Mouse (Mus musculus): ENCODE measurements around the gene Vmn2r83.

DNA sequence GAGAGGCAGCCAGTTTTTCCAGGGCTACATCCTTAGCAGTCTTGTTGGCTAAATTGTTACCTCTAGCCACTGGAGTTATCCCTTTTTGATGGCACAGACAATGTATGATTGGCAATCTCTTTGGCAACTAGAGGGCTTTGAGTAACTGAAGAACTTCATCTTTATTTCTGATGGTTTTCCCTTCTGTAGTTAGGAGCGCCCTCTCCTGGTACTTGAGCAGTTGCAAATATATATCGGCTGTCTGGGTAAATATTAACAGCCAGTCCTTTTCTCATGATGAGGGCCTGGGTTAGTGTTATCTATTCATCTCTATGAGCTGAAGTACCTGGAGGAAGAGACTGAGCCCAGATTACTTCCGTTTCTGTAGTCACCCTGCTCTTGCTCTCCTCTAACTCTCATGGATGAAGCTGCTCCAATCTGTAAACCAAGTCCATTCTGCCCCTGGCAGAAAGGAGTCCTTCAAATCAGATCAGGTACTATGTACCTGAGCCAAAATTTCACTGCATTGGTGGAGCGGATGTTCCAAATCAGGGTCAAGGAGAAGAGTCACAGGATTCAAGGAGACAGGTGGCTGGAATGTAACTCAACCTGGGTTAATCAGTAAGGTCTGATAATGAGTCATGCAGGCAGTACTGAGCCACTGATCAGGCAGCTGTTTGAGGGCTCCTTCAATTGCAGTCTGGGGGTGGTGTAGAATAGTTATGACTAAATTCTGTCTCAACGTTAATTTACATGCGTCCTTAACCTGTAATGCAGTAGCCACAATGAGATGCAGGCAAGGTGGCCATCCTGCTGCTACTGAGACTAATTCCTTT is 34.5 kb downstream of the Vmn2r83 start:
- TF ChIP-seq POLR2A (IDR thresholded peaks at IDR 0.05; ENCODE audit: insufficient read depth, low read depth, low read length): no peak
- TF ChIP-seq CTCF (IDR thresholded peaks at IDR 0.05; ENCODE audit: insufficient read depth, low read depth, low read length): no peak

All from olfactory bulb, adult 2 months (tissue).